Mouse (Mus musculus) mouse trophoblast stem cell (cell line): ENCODE measurements at regions not wholly inside any gene's neighbourhood (a gene's known extent, or its start where the extent isn't known, plus 50 kb on each side); places are given as distances from the start of the nearest gene placed in this dataset.

Experiments
- in situ Hi-C, 2 experiments: fragments of 300-500 bp; cut with MseI, MboI; formaldehyde crosslinking; loops; 2 replicates in 1 of 2; 3 replicates in 1 of 2; pipeline ENCODE4 v1.15.1; 2025

DNA sequence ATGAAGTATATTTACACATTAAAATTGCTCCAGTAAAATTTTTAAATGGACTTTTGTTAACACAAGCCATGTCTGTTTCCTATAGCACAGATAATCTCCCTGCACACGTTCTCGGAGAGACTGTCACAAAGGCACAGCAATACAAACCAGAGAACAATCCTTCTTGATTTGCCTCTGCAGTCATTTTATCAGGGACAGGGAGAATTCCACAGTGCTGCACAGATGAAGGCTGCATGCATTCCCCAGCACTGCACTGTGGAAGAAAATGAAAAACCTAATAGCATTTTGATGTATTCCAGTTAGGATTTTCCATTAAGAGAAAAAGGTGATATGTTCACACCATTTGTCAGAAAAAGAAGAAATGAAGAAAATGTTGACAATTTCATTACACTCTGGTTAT, 63.4 kb upstream of the 1700008P02Rik start:
- in situ Hi-C loops: no loop called here

GRCm38 (mm10) chr3:6681411-6681810, 61.2 kb upstream of the 1700008P02Rik start:
- in situ Hi-C loops: no loop called here

GRCm38 (mm10) chr3:6676382-6676781, 56.1 kb upstream of the 1700008P02Rik start:
- in situ Hi-C loops: no loop called here

- in situ Hi-C loops: no loop called here
Measured at GRCm38 (mm10) chr3:6675354-6675753, 55.1 kb upstream of the 1700008P02Rik start.
